In genomic region chr3:127837972-127838644, GRCm38 (mm10) we compare ENCODE assay signal across 8 mouse cellular contexts. TPM values are rescaled to one million over a fixed set of nuclear protein-coding genes. Genes with fewer than 3 reads are reported as not detected.
A peak's percentile ranks its signal among the peaks of the same experiment; 100 is the strongest.
DNase-seq lines count a peak whose midpoint lies in the region; ATAC-seq lines count a peak whose summit lies in the region.

No protein-coding gene starts in this region.

- no peaks in the 10 kb centered on the region for H3K36me3 ChIP-seq in forebrain, embryonic 12.5 days (replicated peaks)
- H3K36me3 ChIP-seq in liver, embryonic 13.5 days: 0 out of 2 replicates have a peak, but pooled peaks cover under 1% of the 10 kb centered on the region

- H3K9ac ChIP-seq in forebrain, embryonic 12.5 days: peak overlapping the region; percentile 97
- H3K9ac ChIP-seq in liver, embryonic 13.5 days: peak overlapping the region; percentile 88

- peak overlapping the region; percentile 95 for H3K4me3 ChIP-seq in forebrain, embryonic 12.5 days (replicated peaks)
- H3K4me3 ChIP-seq in liver, embryonic 13.5 days (replicated peaks): peak overlapping the region; percentile 85

- no peaks in the 10 kb centered on the region for H3K9me3 ChIP-seq in forebrain, embryonic 12.5 days
- H3K9me3 ChIP-seq in liver, embryonic 13.5 days (replicated peaks): no peaks in the 10 kb centered on the region

- no peak for DNase-seq in frontal cortex, postnatal 36 days (ENCODE audit: low spot score in 2 of 2)
- DNase-seq in A20 (ENCODE audit: low read depth, low spot score): peak; percentile 23
- DNase-seq in liver, embryonic 13.5 days: no peak
- no peak for DNase-seq in cerebellum, adult 9-11 months
- DNase-seq in spleen, postnatal 36 days (ENCODE audit: low spot score in 2 of 2): no peak
- DNase-seq in cerebellum, adult 11 months: no peak

- peak; percentile 4; the same call in 1 of the 2 replicates for ATAC-seq in frontal cortex, adult (ENCODE audit: low TSS enrichment)
- peak; percentile 21; the same call in 1 of the 2 replicates for ATAC-seq in forebrain, embryonic 12.5 days (ENCODE audit: low FRiP score)
- ATAC-seq in liver, embryonic 13.5 days (ENCODE audit: low read depth): no peak

- H3K4me1 ChIP-seq in forebrain, embryonic 12.5 days: peaks cover 29% of the 10 kb centered on the region
- peaks cover 52% of the 10 kb centered on the region for H3K4me1 ChIP-seq in liver, embryonic 13.5 days (replicated peaks)

- WGBS in forebrain, embryonic 12.5 days: 32% methylated on average over 8 of the region's 8 CpGs
- WGBS in liver, embryonic 13.5 days (ENCODE audit: insufficient replicate concordance): 25% methylated on average over 8 of the region's 8 CpGs

- no peaks in the 10 kb centered on the region for H3K27me3 ChIP-seq in forebrain, embryonic 12.5 days
- no peaks in the 10 kb centered on the region for H3K27me3 ChIP-seq in liver, embryonic 13.5 days

- H3K27ac ChIP-seq in forebrain, embryonic 12.5 days: peak overlapping the region; percentile 94
- peak overlapping the region; percentile 97 for H3K27ac ChIP-seq in liver, embryonic 13.5 days

- peak overlapping the region; percentile 80 for H3K4me2 ChIP-seq in forebrain, embryonic 12.5 days
- H3K4me2 ChIP-seq in liver, embryonic 13.5 days: peak overlapping the region; percentile 89

RNA-seq across cellular contexts. Expression of gene Ap1ar, which starts 0.8 kb away (rescaled TPM):
- polyA plus RNA-seq in forebrain, embryonic 12.5 days (2016; fragmentation: Nextera tagmentation; extraction: Ambion mirVana): 74.2 and 80.9 TPM in 2 replicates
- 19.7 and 25.7 TPM in 2 replicates for polyA plus RNA-seq in liver, embryonic 13.5 days (2015; fragmentation: Nextera tagmentation; extraction: Ambion mirVana)

RNA-seq across cellular contexts. Expression of gene Tifa, which starts 48.5 kb away (rescaled TPM):
- polyA plus RNA-seq in forebrain, embryonic 12.5 days (2016; fragmentation: Nextera tagmentation; extraction: Ambion mirVana): 3.8 and 4.2 TPM in 2 replicates
- polyA plus RNA-seq in liver, embryonic 13.5 days (2015; fragmentation: Nextera tagmentation; extraction: Ambion mirVana): 14.2 and 15.6 TPM in 2 replicates

RNA-seq across cellular contexts. Expression of gene Alpk1, which starts 57.8 kb away (rescaled TPM):
- 1.6 and 2.2 TPM in 2 replicates for polyA plus RNA-seq in forebrain, embryonic 12.5 days (2016; fragmentation: Nextera tagmentation; extraction: Ambion mirVana)
- 0.54 and 0.58 TPM in 2 replicates for polyA plus RNA-seq in liver, embryonic 13.5 days (2015; fragmentation: Nextera tagmentation; extraction: Ambion mirVana)

RNA-seq across cellular contexts. Expression of gene Fam241a, which starts 58.0 kb away (rescaled TPM):
- polyA plus RNA-seq in forebrain, embryonic 12.5 days (2016; fragmentation: Nextera tagmentation; extraction: Ambion mirVana): 7.3 and 8.5 TPM in 2 replicates
- polyA plus RNA-seq in liver, embryonic 13.5 days (2015; fragmentation: Nextera tagmentation; extraction: Ambion mirVana): 47.3 and 55.5 TPM in 2 replicates
